In genomic region chr7:92180591-92181587, GRCm38 (mm10) we compare ENCODE assay signal across 9 mouse cellular contexts.
DNase-seq lines count a peak whose midpoint lies in the region; ATAC-seq and TF ChIP-seq lines count a peak whose summit lies in the region.
"Had no signal": no experiment of that assay in that cellular context is flagged by ENCODE, and none has a peak within 500 bp of the region (broad histone marks: within the 10 kb centered on the region; RNA-seq: fewer than 3 reads in every experiment).

No protein-coding gene starts in this region.

- peak in 1 of 2 experiments; percentile 39 for DNase-seq in left cerebral cortex, adult 2 months (ENCODE audit: extremely low spot score in 1 of 2, low spot score in 2 of 2)
- DNase-seq in left cerebral cortex, postnatal 25 days (ENCODE audit: low spot score in 2 of 2), result no peak
- peak; percentile 51 to 52 for DNase-seq in cerebellum, adult 18-20 months
- peak; percentile 30 for DNase-seq in hindbrain, embryonic 14.5 days (ENCODE audit: low spot score)
- DNase-seq in MN1 (ENCODE audit: low spot score), result no peak

- H3K4me2 ChIP-seq in forebrain, embryonic 16.5 days (ENCODE audit: low read length), result peak overlapping the region; percentile 50
- H3K4me2 ChIP-seq in hindbrain, embryonic 14.5 days (replicated peaks), result peak overlapping the region; percentile 59
- peak overlapping the region; percentile 73 for H3K4me2 ChIP-seq in limb, embryonic 15.5 days
- H3K4me2 ChIP-seq in neural tube, embryonic 14.5 days (ENCODE audit: low read depth, low read length), result peak overlapping the region; percentile 56

- no peaks in the 10 kb centered on the region for H3K36me3 ChIP-seq in forebrain, embryonic 16.5 days (ENCODE audit: control insufficient read depth, insufficient read depth)
- H3K36me3 ChIP-seq in hindbrain, embryonic 14.5 days (replicated peaks; ENCODE audit: control insufficient read depth, insufficient read depth), result no peaks in the 10 kb centered on the region
- H3K36me3 ChIP-seq in limb, embryonic 15.5 days, result no peaks in the 10 kb centered on the region
- no peaks in the 10 kb centered on the region for H3K36me3 ChIP-seq in neural tube, embryonic 14.5 days (ENCODE audit: control insufficient read depth, insufficient read depth, low read length)
- H3K36me3 ChIP-seq: G1E had no signal

- H3K9me3 ChIP-seq in forebrain, embryonic 16.5 days (ENCODE audit: control insufficient read depth, low read length), result no peaks in the 10 kb centered on the region
- H3K9me3 ChIP-seq in hindbrain, embryonic 14.5 days (ENCODE audit: control insufficient read depth, low read length), result no peaks in the 10 kb centered on the region
- H3K9me3 ChIP-seq in limb, embryonic 15.5 days, result no peaks in the 10 kb centered on the region
- no peaks in the 10 kb centered on the region for H3K9me3 ChIP-seq in neural tube, embryonic 14.5 days (ENCODE audit: control insufficient read depth, low read length)
- H3K9me3 ChIP-seq: G1E had no signal

- H3K4me3 ChIP-seq in left cerebral cortex, adult 2 months, result peak overlapping the region; percentile 1
- H3K4me3 ChIP-seq in forebrain, embryonic 16.5 days (replicated peaks; ENCODE audit: low read length), result peak overlapping the region; percentile 37
- peak overlapping the region; percentile 28 for H3K4me3 ChIP-seq in hindbrain, embryonic 14.5 days (replicated peaks; ENCODE audit: low read length)
- peak overlapping the region; percentile 40 for H3K4me3 ChIP-seq in limb, embryonic 15.5 days
- peak overlapping the region; percentile 14 for H3K4me3 ChIP-seq in neural tube, embryonic 14.5 days (ENCODE audit: low read depth, low read length)

- TF ChIP-seq CTCF in left cerebral cortex, adult 2 months (IDR thresholded peaks at IDR 0.05), result no peak

- peak overlapping the region; percentile 38 for H3K9ac ChIP-seq in forebrain, embryonic 16.5 days (replicated peaks; ENCODE audit: low read depth, low read length)
- peak overlapping the region; percentile 30; the same call in 1 of the 2 replicates for H3K9ac ChIP-seq in hindbrain, embryonic 14.5 days
- H3K9ac ChIP-seq in limb, embryonic 15.5 days, result peak overlapping the region; percentile 44; the same call in 1 of the 2 replicates
- H3K9ac ChIP-seq in neural tube, embryonic 14.5 days (replicated peaks; ENCODE audit: low read depth, low read length), result peak overlapping the region; percentile 12; the same call in 1 of the 2 replicates

- peaks cover 18% of the 10 kb centered on the region for H3K4me1 ChIP-seq in forebrain, embryonic 16.5 days (replicated peaks; ENCODE audit: control insufficient read depth, insufficient read depth, low read length)
- H3K4me1 ChIP-seq in hindbrain, embryonic 14.5 days (replicated peaks; ENCODE audit: control insufficient read depth, insufficient read depth, low read length), result peaks cover 4% of the 10 kb centered on the region; the same call in 1 of the 2 replicates
- H3K4me1 ChIP-seq in limb, embryonic 15.5 days, result peaks cover 17% of the 10 kb centered on the region
- peaks cover 9% of the 10 kb centered on the region; the same call in 1 of the 2 replicates for H3K4me1 ChIP-seq in neural tube, embryonic 14.5 days (ENCODE audit: control insufficient read depth, insufficient read depth, low read length)

- intact Hi-C loops in left cerebral cortex, adult 2 months (cut with DNase I), result no loop called here
- intact Hi-C loops in left cerebral cortex, postnatal 25 days (cut with DNase I), result no loop called here

- no peaks in the 10 kb centered on the region for H3K27me3 ChIP-seq in forebrain, embryonic 16.5 days (replicated peaks; ENCODE audit: control insufficient read depth, insufficient read depth, low read length)
- H3K27me3 ChIP-seq in hindbrain, embryonic 14.5 days (ENCODE audit: control insufficient read depth, insufficient read depth, low read length), result peaks cover 6% of the 10 kb centered on the region; the same call in 1 of the 2 replicates
- peaks cover 3% of the 10 kb centered on the region for H3K27me3 ChIP-seq in limb, embryonic 15.5 days
- H3K27me3 ChIP-seq in neural tube, embryonic 14.5 days (ENCODE audit: control insufficient read depth, insufficient read depth, low read length), result no peaks in the 10 kb centered on the region

- WGBS in forebrain, embryonic 16.5 days, result 14% methylated on average over 29 of the region's 29 CpGs
- WGBS in hindbrain, embryonic 14.5 days, result 19% methylated on average over 29 of the region's 29 CpGs
- 15% methylated on average over 29 of the region's 29 CpGs for WGBS in limb, embryonic 15.5 days
- WGBS in neural tube, embryonic 14.5 days, result 18% methylated on average over 29 of the region's 29 CpGs

- peak; percentile 81 for ATAC-seq in forebrain, embryonic 16.5 days
- ATAC-seq in hindbrain, embryonic 14.5 days (ENCODE audit: low FRiP score), result peak; percentile 78
- no peak; the same call in 1 of the 2 replicates for ATAC-seq in limb, embryonic 15.5 days (ENCODE audit: insufficient number of reproducible peaks, low FRiP score, low TSS enrichment, low read depth)
- peak; percentile 78 for ATAC-seq in neural tube, embryonic 14.5 days (ENCODE audit: low read depth)

- no peak overlapping the region for H3K27ac ChIP-seq in left cerebral cortex, adult 2 months
- no peak overlapping the region for H3K27ac ChIP-seq in forebrain, embryonic 16.5 days (ENCODE audit: low read length)
- H3K27ac ChIP-seq in hindbrain, embryonic 14.5 days, result no peak overlapping the region
- peak overlapping the region; percentile 67 for H3K27ac ChIP-seq in limb, embryonic 15.5 days
- H3K27ac ChIP-seq in neural tube, embryonic 14.5 days (ENCODE audit: low read depth, low read length), result no peak overlapping the region

Comparison
In these comparisons a context has a peak if more than half of its experiments do, and no peak if none do; other contexts are left out.
1. DNase-seq: peak in cerebellum, adult 18-20 months (2 of 2) and hindbrain, embryonic 14.5 days (single experiment); none in left cerebral cortex, postnatal 25 days (0 of 2) and MN1 (single experiment).
2. Peak in every context shown above with its lines, with median percentiles within 50 percentile points of each other: H3K4me3 ChIP-seq, H3K4me2 ChIP-seq and H3K9ac ChIP-seq.